Mouse (Mus musculus): ENCODE data around the gene Olfr1156.

Olfr1156 gene

GRCm38 (mm10) chr2:87953000-87953399 is at the start of gene Olfr1156:
Gene Olfr1156, minus strand, starts transcription at chr2:87953100.
- no peak for DNase-seq (ENCODE audit: extremely low read depth, low read depth, low spot score)

- no peak for DNase-seq (ENCODE audit: extremely low read depth, low read depth, low spot score)
These were observed 36.9 kb upstream of the Olfr1156 start, which contains the start of gene Olfr1158 for GRCm38 (mm10) chr2:87989813-87990212. Gene Olfr1158, plus strand, starts transcription at chr2:87990113.

DNA sequence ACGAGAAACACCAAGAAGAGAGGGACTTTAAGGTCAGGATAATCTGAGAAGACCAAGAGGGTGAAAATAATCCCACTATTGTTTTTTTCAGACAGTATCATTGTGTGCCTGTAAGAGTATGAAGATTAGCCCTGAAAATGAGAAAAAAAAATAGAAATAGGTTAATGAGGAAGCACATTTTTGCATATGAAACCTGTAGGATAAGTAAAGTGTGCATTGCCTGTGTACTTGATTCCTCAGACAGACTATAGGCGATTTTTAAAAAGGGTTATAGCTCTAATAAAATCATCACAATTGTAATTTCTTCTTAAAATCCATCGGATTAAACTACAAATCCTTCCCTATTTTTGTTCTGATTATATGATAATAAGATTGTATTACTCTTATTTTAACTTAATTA is 21.7 kb upstream of the Olfr1156 start, which contains the start of gene Olfr74:
Olfr74 (minus strand) TSS at position 101 of the 400 bp plus-strand sequence.
- no peak for DNase-seq (ENCODE audit: extremely low read depth, low read depth, low spot score)

DNA sequence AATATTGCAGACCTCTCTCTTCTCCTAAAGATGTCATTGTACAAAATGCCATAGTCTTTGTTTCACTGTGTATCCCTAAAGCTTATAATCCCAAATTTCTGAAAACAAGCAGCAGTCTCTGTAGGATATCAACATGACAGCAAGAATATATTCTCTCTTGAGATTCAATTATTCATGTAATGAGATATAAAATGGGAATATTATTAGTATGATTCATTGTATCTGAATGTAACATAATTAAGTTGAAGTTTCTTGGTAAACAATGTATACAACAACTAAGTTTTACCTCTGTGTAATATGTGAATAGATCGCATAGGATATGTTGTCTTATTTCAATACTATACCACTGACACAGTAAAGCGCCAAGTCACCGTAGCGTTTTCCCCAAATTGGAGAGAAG is 15.3 kb upstream of the Olfr1156 start, which contains the start of gene Olfr1157:
Olfr1157 (minus strand) TSS at position 101 of the 400 bp plus-strand sequence.
- no peak for DNase-seq (ENCODE audit: extremely low read depth, low read depth, low spot score)

GRCm38 (mm10) chr2:87945037-87945436 is 7.9 kb downstream of the Olfr1156 start, which contains the start of gene Olfr1155:
Gene Olfr1155, minus strand, starts transcription at chr2:87945137.
- no peak for DNase-seq (ENCODE audit: extremely low read depth, low read depth, low spot score)

DNA sequence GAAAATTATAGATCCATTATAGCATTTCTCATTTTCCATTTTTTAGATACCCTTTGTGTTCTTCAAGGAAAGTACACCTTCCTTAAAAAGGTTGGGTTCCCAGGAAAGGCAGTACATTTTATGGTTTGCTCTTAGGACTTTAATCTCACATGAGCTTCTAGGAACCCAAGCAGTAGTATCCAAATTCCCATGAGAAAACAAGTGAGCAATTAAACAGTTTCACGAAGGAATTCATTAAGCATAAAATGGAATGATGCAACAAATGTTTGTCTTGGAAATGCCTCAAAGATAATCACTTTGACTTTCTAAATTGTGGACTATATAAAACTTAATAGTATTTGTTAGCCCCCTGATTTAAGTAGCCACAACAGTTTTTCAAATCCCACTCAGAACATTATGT is 47.8 kb downstream of the Olfr1156 start, which contains the start of gene Olfr1154:
Olfr1154 (minus strand) TSS at position 101 of the 400 bp plus-strand sequence.
- DNase-seq (ENCODE audit: extremely low read depth, low read depth, low spot score) = no peak
